Mouse (Mus musculus) natural killer cell, adult 2 months (primary cell): ENCODE results near the gene Zfyve26.
"Not testable (repeated sequence)": the region's sequence is repeated elsewhere in the genome, so short reads cannot be mapped to it uniquely, and the experiment has no call there.

Source experiments
- DNase-seq, 2 experiments: peaks; one replicate each; pipeline ENCODE4 v3.0.0; 2022; ENCODE audit warnings: low spot score in 2 of 2

Zfyve26 gene

DNA sequence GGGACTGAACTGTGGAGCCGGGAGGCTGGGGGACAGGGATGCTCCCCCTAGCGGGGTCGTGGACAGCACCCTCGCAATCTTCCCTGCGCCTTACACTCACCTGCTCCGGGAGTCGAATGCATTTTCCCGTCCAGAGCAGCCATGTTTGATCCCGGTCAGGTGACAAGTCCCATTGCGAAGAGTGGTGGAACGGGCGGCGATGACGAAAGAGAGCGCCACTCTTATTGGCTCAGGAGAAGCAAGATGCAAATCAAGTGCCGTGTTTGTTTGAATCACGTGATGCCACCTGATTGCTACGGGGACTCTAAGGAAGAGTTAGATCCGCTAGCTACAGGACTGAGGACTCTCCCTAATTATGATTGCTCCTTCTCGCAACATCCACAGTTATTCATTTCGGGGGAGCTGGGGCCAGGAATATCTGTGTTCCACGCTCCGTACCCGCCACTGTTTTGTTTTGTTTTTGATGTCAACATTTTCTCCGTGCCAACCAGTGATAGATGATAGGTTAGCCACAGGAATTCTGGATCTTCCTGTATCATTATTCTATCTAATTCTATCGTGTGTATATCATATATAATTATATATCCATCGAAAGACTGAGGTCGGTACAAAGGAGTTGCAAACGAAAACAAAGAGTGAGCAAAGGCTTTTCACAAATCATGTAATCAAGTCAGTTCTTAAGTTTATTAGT, at the start of gene Zfyve26:
Gene Zfyve26 (minus strand): TSS at position 179 of the 691 bp plus-strand sequence.
- DNase-seq, result peak; percentile 88 to 89

DNA sequence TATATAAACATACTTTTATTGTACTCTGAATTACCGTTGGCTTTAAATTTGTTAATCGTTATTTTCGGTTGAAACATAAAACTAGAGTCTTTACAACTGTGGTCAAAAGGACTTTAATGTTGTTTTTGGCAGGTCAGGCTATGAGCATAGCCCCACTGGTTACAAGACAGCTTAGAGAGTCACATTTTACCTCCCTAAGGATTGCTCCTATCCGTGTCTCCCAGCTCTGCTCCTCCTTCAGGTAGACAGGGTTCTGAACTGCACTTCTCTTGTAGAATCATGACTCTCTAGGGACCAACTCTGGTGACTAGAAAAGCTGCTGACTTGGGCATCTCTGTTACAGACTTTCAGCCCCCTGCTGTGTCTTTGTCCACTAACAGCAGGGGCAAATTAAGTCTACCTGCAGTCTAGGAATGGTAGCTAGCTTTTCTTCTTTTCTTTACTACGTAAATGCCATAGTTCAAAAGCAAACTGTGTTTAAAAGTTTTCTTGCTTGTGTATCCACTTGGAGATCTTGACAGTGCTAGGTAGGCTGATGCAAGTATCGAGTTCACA, 45.3 kb upstream of the Zfyve26 start:
- DNase-seq, result no peak

DNA sequence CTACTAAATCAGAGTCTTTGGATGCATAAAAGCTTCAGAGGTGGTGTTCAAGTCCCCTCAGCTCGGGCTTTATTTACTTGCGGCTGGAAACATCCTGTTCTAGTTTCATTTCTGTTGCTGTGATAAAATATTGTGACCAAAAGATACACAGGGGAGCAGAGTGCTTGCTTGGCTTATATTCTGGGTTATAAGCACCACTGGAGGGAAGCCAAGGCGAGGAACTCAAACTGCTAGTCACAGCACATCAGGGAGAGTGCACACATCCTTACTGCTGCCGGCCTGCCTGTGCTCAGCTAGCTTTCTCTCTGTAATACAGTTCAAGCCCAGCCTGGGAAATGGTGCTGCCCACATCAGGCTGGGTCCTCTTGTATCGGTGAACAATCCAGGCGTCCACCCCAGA, 44.4 kb upstream of the Zfyve26 start:
- DNase-seq, result no peak

DNA sequence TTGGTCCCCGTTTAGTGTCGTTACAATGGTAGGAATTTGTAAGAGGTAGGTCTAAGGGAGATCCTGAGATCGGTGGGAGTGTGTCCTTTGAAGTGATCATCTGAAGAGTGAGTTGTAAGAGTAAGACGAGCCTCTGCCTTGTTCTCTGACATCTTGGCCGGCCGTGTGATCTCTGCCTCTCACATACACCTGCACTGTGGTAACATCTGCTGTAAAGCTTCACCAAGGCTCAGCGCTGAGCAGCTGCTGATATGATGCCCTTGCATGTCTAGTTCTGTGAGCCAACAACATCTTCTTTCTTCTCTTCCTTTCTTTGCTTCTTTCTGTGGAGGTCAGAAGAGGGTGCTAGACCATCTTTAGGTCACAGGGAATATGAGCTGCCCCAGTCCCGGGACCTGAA, 42.7 kb upstream of the Zfyve26 start:
- DNase-seq, result no peak

DNA sequence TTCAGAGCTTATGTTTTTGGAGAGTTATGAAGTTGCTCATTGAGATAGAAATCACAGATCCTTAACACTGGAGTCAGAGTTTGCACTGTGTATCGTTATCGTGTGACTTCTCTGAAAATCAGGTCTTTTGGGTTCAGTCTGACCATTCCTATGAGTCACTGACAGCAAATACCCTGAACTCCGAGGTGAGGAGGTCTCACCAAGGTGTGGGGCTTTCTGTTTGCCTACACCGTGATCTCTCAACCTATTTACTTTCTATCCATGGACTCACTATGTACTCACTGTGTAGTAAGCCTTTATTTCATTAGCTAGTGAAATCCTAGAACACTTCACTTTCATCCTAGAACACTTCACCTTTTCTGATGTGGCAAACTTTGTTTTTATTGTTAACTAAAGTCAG, 35.6 kb upstream of the Zfyve26 start:
- no peak for DNase-seq

DNA sequence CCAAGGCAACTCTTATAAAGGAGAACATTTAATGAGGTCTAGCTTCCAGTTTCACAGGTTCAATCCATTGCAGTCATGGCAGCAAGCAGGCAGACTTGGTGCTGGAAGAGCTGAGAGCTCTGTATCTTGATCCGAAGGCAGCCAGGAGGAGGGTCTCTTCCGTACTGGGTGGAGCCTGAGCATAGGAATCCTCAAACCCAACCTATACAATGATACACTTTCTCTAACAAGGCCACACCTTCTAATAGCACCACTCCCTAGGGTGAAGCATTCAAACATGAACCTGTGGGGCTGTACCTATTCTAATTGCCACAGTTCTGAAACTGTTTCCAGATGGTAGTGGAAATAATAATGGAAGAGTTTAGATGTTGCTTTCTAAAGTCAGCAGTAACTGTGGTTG, 34.5 kb upstream of the Zfyve26 start:
- DNase-seq, result no peak

DNA sequence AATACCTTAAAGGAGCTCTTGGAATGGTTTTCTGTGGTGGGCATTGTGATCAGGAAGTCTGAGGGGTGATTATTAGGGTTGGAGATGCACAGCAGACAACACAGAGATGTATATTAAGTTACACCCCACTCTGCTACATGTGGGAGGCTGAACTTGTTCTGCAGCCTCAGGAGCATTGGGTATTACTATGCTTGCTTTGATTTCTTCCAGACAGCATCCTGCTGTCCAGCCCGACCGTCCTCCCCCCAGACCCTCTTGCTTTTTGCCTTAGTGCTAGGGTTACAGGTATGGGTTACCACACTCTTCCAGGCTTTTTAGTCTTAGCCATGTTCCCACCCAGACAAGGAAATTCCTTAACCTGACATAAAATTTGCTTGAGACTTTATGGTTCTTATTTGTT, 31.8 kb upstream of the Zfyve26 start:
- DNase-seq, result no peak

DNA sequence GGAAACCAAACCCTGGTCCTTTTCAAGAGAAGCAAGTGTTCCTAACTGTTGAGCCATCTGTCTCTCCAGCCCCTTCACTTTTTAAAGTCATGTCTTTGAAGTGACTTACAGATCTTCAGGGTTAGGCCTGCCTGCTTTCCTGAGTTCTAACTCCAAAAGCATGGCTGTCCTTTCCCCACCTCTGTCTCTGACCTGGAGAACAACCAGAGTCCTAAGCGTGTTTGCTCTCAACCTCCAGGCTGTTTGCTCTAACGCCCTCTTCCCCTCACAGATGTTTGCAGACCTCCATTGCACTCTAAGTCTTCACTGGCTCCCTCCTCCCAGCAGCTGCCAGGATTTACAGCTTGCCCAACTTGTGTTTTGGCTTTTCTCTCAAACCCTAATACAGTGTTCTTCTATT, 30.6 kb upstream of the Zfyve26 start:
- no peak for DNase-seq

DNA sequence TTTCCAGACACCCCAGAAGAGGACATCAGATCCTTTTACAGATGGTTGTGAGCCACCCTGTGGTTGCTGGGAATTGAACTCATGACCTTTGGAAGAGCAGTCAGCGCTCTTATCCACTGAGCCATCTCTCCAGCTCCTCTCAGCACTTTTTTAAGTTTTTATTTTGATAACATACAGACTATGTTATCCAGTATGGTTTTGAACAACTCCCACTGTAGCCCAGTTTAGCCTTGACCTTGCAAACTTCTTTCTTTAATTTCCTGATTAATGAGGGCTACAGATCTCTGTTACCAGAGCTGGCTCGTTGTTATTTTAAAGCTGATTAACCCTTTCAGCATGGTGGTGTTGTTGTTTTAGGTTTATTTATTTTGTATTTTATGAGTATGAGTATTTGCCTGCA, 30.1 kb upstream of the Zfyve26 start:
- DNase-seq, result no peak

DNA sequence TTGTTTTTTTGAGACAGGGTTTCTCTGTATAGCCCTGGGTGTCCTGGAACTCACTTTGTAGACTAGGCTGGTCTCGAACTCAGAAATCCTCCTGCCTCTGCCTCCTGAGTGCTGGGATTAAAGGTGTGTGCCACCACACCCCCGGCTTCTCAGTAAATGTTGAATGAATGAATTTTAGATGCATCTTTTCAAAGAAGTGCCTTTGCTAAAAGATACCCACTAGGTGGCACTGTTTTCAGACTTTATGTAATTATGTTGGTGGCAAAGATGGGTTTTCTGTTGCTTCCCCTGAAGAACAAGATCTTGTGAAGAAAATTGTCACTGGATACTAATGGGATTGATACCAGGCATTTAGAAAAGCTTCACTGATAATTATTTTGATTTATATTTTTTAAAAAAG, 26.4 kb upstream of the Zfyve26 start:
- not testable (repeated sequence) for DNase-seq

DNA sequence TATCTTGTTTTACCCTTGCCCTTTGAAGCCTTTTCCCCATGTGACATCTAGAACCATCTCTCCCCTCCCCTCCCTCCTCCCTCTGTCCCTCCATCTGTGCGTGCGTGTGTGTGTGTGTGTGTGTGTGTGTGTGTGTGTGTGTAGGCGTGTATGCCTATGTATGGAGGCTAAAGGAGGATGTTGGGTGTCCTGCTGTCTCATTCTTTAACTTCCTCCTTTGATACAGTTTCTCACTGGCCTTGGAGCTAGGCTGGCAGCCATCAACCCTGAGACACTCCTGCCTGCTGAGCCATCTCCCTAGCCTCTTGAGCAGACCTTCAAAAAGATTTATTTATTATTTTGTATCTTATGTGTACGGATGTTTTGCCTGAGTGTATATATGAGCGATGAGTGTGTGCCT, 24.8 kb upstream of the Zfyve26 start:
- DNase-seq, result peak in 1 of 2 experiments; percentile 11

DNA sequence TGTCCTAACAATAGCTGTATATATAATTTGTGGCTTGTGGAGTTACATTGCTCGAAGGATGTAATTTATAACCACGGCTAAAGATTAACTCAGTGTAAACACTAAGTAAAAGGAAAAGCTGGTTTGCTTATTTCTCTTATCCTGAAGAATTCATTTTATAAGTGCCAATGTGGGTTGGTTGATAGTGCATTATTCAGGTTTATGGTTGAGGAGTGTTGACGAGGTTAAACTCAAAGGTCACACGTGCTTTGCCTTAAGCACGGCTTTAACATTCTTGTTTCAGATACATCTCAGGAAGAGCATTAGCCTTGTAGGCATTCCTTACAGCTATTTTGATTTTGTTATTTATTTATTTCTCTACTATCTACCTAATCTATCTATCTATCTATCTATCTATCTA, 21.2 kb upstream of the Zfyve26 start:
- no peak for DNase-seq

DNA sequence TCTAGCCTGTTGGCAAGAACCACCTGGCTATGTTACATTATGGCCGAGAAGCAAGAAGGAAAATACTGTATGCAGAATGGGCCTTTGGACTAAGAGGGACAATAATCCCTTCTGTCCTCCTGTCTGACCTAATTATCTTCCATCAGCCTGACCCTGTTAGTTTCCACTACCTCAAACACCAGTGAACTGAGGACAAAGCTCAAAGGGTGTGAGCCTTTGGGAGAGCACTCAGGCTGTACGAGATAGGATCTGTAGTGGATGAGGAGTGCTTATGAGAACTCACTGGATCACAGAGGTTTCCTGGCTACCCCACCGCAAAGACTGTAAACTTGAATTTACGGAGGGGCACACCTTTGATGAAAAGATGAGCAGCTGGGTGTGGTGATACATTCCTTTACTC, 17.6 kb upstream of the Zfyve26 start:
- DNase-seq, result no peak

DNA sequence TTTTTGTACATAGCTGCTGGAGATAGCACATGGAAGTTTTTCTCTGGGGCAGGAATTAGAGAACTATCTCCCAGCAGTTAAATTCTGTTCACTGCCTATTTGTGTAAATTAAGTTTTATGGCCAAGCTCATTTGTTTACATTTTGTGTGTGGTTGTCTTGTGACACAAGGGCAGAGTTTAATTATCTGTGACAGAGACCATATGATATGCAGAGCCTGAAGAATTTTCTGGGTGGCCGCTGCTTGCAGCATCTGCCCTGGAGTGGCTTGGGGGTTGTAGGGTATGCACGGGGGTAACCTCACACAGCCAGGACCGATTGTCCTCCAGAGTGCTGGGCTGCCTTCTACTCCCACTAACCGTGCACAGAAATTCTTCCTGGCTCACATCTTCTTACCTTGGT, 9.9 kb upstream of the Zfyve26 start:
- DNase-seq, result no peak

DNA sequence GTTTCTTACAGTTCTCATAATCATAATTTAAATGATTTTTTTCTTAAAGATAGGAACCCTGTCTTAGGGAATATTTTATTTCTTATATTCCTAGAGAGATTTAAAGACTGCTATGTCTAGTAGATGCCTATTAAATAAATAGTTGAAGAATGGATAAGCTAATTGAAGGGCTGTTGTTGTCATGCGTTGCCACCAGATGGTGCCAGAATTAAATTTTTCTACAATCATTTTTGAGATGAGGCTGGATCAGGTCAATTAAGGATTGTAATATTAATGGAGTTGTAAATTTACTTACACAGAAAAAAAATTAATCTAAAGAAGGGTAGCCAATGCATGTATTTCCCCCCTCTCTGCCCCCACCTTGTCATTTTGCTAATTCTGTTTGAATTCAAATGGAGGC, 9.0 kb upstream of the Zfyve26 start:
- no peak for DNase-seq

DNA sequence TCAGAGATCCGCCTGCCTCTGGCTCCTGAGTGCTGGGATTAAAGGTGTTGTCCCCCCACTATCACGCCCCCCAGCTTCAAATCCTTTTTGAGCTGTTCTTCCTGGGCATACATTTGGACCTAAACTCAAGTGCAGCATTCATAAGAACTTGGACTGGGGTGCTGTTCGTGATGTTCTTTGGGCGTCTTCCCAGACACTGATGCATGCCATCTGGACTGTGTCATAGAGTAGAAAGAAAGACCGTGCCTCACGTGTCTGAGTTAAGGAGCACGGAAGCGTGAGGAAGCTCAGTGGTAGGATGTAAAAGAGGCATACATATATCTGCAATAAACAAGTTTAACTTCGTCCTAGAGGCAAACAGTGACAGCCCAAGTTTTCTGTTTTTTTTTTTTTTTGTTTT, 5.7 kb upstream of the Zfyve26 start:
- no peak for DNase-seq

DNA sequence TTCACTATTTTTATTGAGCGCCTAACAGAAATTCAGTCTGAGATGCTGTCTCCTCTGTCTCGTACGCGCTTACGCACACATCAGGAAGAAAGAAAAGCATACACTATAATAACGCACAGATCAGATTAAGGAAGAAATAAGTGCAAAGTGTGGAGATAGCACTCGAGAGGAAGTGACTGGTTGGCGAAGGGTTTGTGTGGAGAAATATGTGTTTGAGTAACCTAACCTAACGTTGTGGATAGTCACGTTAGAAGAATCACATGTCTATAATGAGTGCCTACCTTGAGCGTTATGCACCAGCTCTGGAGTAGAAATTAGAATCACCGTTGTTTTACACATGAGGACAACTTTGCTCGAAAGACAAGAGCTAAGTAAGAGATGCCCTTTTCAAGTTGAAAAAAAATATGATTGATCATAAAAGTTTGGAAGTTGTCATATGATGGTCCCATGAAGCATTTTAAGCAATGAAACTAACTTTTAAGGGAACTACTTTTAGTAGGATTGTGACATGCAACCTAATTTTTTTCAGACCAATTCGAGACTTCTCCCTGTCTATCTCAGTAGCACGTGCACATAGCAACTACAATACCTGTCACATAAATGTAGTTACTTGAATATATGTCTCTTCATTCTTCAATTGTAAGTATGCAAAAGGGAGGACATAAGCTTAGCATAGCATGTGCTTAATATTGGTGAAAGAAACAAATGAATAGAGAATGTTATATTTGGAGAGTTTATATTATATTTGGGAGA, 2.0 kb upstream of the Zfyve26 start:
- DNase-seq, result no peak

DNA sequence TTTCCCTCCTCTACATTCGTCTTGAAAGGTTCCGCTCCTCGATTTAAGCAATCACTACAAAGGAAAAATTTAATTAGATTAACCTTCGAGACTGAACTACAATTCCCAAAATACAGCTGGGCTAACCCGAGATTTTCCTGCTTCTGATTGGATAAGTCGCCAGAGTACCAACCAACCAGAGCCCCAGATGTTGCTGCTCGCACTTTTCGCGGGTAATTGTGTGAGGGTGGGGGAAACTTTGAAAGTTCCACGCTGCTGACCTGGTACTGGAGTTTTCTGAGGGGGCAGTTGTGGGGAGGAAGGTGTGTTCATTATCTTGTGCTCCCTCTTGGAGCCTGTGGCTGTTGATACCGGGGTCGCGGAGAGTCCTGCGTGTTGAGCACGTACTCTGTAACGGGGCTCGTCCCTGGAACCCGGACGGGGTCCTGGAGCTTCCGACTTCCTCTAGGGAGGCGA, 1.0 kb upstream of the Zfyve26 start, which contains the start of gene Rad51b:
Gene Rad51b (plus strand): TSS at position 162 of the 456 bp plus-strand sequence.
- peak; percentile 66 to 69 for DNase-seq

DNA sequence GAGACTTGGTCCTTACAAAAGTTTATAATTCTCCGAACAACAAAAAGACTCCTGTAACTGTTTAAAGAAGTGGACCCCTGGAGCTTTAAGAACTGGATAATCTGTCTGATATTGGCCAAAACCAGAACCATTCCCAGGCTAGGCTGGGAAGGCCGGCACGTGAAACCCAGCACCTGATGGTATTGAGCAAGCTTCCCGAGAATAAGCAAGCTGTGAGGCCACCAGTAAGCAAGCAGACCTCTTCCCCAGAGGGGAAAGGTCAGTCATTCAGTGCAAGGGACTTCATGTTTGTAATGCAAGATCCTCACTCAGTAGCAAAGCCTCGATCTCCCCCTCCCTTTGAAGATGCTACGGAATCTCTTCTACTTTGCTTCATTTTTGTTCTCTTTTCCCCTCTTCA, 3.2 kb downstream of the Zfyve26 start:
- no peak for DNase-seq

DNA sequence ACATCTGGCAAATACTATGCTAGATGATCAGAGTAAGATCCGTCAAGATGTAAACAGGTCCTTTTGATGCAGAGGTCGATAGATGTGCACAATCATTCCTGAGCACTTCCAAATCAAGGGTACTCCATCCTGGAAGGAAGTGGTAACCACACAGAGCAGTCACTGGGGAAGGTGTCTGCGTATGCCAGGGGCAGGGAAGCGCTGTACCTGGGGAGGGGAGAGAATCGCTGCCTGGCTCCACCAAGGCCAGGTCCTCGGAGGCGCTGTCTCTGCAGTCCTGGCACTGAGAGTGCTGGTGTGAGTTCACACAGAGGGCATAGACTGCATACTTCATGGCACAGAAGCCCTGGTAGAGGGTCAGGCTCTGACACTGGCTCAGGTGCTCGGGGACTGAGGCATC, 13.5 kb downstream of the Zfyve26 start:
- no peak for DNase-seq

DNA sequence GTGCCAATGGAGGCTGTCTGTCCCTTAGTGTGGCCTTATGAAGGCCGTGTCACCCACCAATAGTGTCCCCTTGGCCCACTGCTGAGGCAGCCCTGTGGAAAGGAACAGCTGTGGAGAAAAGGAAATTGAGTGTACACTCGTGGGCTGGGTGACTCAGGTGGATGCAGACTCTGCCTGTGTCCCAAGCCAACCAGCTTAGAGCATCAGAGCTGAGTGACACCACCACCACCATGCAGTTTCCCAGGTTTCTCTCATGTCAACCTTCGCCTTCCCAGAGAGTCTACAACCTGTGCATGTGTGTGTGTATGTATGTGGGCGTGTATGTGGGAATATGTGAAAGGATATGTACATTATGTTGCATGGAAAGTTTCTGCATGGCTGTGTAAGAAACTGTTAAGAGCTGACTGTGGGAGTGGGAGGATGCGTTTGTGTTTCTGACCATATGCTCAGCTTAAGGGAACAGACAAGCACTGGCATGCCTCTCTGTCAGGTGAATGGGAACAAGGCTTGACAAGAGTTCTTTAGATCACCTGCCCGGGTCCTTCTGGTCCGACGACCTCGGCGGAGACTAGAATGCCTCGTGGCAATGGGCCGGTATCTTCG, 16.5 kb downstream of the Zfyve26 start:
- DNase-seq, result no peak

DNA sequence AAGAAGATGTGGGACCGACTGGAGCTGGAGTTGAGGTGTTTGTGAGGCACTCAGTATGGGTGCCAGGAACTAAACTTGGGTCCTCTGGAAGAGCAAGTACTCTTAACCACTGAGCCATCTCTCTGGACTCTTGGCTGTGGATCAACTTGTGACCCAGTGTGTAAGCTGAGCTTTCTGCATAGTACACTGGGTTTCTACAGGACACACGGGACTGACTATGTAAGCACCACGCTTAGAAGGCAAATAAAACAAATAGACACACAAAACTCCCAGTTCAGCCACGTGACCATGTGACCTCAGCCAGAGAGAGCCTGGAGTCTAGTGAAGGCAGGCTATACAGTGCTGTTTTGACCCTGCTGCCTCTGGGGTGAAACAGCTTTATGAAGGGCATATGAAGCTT, 23.5 kb downstream of the Zfyve26 start:
- DNase-seq, result no peak

DNA sequence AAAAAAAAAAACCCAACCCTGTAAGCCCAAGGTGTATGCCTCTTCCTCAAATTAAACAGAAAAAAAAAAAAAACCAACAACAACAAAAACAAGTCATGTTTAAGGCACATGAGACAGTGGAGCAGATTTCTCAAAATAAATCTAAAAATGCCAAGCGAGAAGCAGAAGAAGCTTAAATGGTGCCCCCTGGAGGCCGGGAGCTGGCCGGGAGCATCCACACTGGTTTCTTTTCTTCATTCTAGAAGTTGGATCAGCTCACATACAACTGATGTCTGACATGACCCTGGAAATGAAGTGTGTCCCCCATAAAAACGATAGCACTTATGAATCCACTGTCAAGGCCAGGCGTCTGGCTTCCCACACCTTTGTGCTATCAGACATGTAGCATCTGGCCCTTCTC, 35.1 kb downstream of the Zfyve26 start:
- DNase-seq, result no peak
